Mouse (Mus musculus): Measurements from ENCODE around the gene Ubxn10.

Ubxn10 gene

GRCm38 (mm10) chr4:138737031-138737430 is at the start of gene Ubxn10:
Gene Ubxn10 (minus strand): TSS chr4:138737167.
- DNase-seq, result no peak

- no peak for DNase-seq
Observed at GRCm38 (mm10) chr4:138786141-138786540, 49.2 kb upstream of the Ubxn10 start.

GRCm38 (mm10) chr4:138785721-138786120 is 48.8 kb upstream of the Ubxn10 start:
- DNase-seq, result no peak

- no peak for DNase-seq
Observed at GRCm38 (mm10) chr4:138782098-138782497, 45.1 kb upstream of the Ubxn10 start.

GRCm38 (mm10) chr4:138780300-138780699 is 43.3 kb upstream of the Ubxn10 start:
- no peak for DNase-seq

- no peak for DNase-seq
Observed at GRCm38 (mm10) chr4:138777417-138778407, 40.7 kb upstream of the Ubxn10 start.

GRCm38 (mm10) chr4:138775435-138775834 is 38.5 kb upstream of the Ubxn10 start, which contains the start of gene Pla2g2d:
Gene Pla2g2d (plus strand): TSS chr4:138775735.
- DNase-seq, result no peak

- no peak for DNase-seq
Observed at GRCm38 (mm10) chr4:138772386-138772785, 35.4 kb upstream of the Ubxn10 start.

- no peak for DNase-seq
Observed at GRCm38 (mm10) chr4:138771970-138772369, 35.0 kb upstream of the Ubxn10 start.

GRCm38 (mm10) chr4:138762266-138762665 is 25.3 kb upstream of the Ubxn10 start:
- DNase-seq, result no peak

- DNase-seq, result no peak
Observed at GRCm38 (mm10) chr4:138757416-138757815, 20.4 kb upstream of the Ubxn10 start, which contains the start of gene Pla2g2f. Gene Pla2g2f (minus strand): TSS chr4:138757626.

GRCm38 (mm10) chr4:138755983-138756382 is 19.0 kb upstream of the Ubxn10 start:
- no peak for DNase-seq

GRCm38 (mm10) chr4:138755439-138755838 is 18.5 kb upstream of the Ubxn10 start:
- DNase-seq, result no peak

- DNase-seq, result no peak
Observed at GRCm38 (mm10) chr4:138754432-138754831, 17.5 kb upstream of the Ubxn10 start.

- DNase-seq, result no peak
Observed at GRCm38 (mm10) chr4:138753608-138754007, 16.6 kb upstream of the Ubxn10 start.

- no peak for DNase-seq
Observed at GRCm38 (mm10) chr4:138752603-138753002, 15.6 kb upstream of the Ubxn10 start.

- peak; percentile 50 for DNase-seq
Observed at GRCm38 (mm10) chr4:138748369-138749072, 11.6 kb upstream of the Ubxn10 start.

- no peak for DNase-seq
Observed at GRCm38 (mm10) chr4:138747851-138748250, 10.9 kb upstream of the Ubxn10 start.

- no peak for DNase-seq
Observed at GRCm38 (mm10) chr4:138746866-138747265, 9.9 kb upstream of the Ubxn10 start.

- no peak for DNase-seq
Observed at GRCm38 (mm10) chr4:138745884-138746283, 8.9 kb upstream of the Ubxn10 start.

GRCm38 (mm10) chr4:138739136-138739851 is 2.3 kb upstream of the Ubxn10 start:
- peak; percentile 50 for DNase-seq

GRCm38 (mm10) chr4:138734863-138735262 is 2.1 kb downstream of the Ubxn10 start:
- DNase-seq, result no peak

GRCm38 (mm10) chr4:138734105-138734504 is 2.9 kb downstream of the Ubxn10 start:
- no peak for DNase-seq

All from cerebellum, adult 9-11 months (tissue).